Mouse (Mus musculus) megakaryocyte, embryonic 14.5 days (primary cell): ENCODE data around the gene Jmjd1c.

Experiments
- FLI1 ChIP-seq: IDR thresholded peaks from 2 replicates; pipeline ENCODE4 v1.6.1; 2012; ENCODE audit warnings: low read length, inconsistent platforms, mixed read lengths
- GATA1 ChIP-seq: IDR thresholded peaks from 3 replicates; pipeline ENCODE4 v1.6.1; 2012; ENCODE audit warnings: mixed read lengths, low read length, inconsistent platforms, borderline replicate concordance

DNA sequence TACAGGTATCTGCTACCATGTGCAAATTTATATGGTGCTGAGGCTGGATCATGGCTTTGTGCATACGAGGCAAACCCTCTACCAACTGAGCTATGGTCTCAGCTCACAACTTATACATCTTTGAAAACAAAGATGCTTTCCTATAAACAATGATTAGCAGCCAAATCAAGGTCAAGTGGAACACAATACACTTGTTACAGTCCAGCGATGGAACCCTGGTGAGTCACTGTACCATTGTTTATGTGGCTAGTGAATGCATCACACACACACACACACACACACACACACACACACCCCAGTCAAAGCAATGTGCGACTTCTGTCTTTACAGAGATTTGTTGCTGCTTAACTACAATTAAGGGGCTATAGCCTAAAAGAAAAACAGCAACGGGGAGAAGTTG, 24.5 kb upstream of the Jmjd1c start:
- TF ChIP-seq GATA1, result no peak
- TF ChIP-seq FLI1, result no peak
